Mouse (Mus musculus) liver, adult 2 months (tissue): ENCODE measurements around the gene Efhd2.

Source experiments
- CTCF ChIP-seq: fragments of 200-500 bp; IDR thresholded peaks from 2 replicates; pipeline ENCODE4 v1.5.1; 2011; ENCODE audit warnings: low read depth, low read length, control low read depth
- POLR2A ChIP-seq: fragments of 200-500 bp; IDR thresholded peaks from 2 replicates; pipeline ENCODE4 v1.6.1; 2011; ENCODE audit warnings: low read length, control low read depth; ENCODE audit not compliant: insufficient read depth; ENCODE audit errors: extremely low read depth

- TF ChIP-seq CTCF: no peak
- TF ChIP-seq POLR2A: no peak
Observed at GRCm38 (mm10) chr4:141882858-141883257, 8.1 kb upstream of the Efhd2 start.
